Mouse (Mus musculus) spleen, postnatal 36 days (tissue): ENCODE results near the gene Pqlc3.
"Not testable (repeated sequence)": the region's sequence is repeated elsewhere in the genome, so short reads cannot be mapped to it uniquely, and the experiment has no call there.

Experiments
- DNase-seq, 2 experiments: peaks; one replicate each; pipeline ENCODE4 v3.0.0; 2022; ENCODE audit warnings: low spot score in 2 of 2, mixed read lengths in 1 of 2

The Pqlc3 gene

GRCm38 (mm10) chr12:16999739-17000497 lies at the start of gene Pqlc3:
Gene Pqlc3 (minus strand): TSS chr12:17000408.
- DNase-seq, result peak; percentile 92 to 94

GRCm38 (mm10) chr12:17049796-17050195 lies 49.6 kb upstream of the Pqlc3 start:
- DNase-seq, result no peak

GRCm38 (mm10) chr12:17048979-17049612 lies 48.9 kb upstream of the Pqlc3 start:
- no peak for DNase-seq

GRCm38 (mm10) chr12:17043311-17043710 lies 43.1 kb upstream of the Pqlc3 start:
- DNase-seq, result no peak

- DNase-seq, result no peak
Observed at GRCm38 (mm10) chr12:17040567-17040966, 40.4 kb upstream of the Pqlc3 start.

GRCm38 (mm10) chr12:17039415-17039814 lies 39.2 kb upstream of the Pqlc3 start:
- no peak for DNase-seq

GRCm38 (mm10) chr12:17038246-17038645 lies 38.0 kb upstream of the Pqlc3 start:
- DNase-seq, result no peak

GRCm38 (mm10) chr12:17037053-17037610 lies 36.9 kb upstream of the Pqlc3 start:
- no peak for DNase-seq

- DNase-seq, result no peak
Observed at GRCm38 (mm10) chr12:17036532-17036931, 36.3 kb upstream of the Pqlc3 start.

GRCm38 (mm10) chr12:17035128-17035527 lies 34.9 kb upstream of the Pqlc3 start:
- DNase-seq, result peak; percentile 38 to 50

GRCm38 (mm10) chr12:17034671-17035070 lies 34.5 kb upstream of the Pqlc3 start:
- no peak for DNase-seq

- peak in 1 of 2 experiments; percentile 19 for DNase-seq
Observed at GRCm38 (mm10) chr12:17033464-17033841, 33.2 kb upstream of the Pqlc3 start.

- peak; percentile 50 to 52 for DNase-seq
Observed at GRCm38 (mm10) chr12:17032694-17033463, 32.7 kb upstream of the Pqlc3 start.

- peak; percentile 25 to 47 for DNase-seq
Observed at GRCm38 (mm10) chr12:17024554-17025110, 24.4 kb upstream of the Pqlc3 start.

- no peak for DNase-seq
Observed at GRCm38 (mm10) chr12:17022145-17022544, 21.9 kb upstream of the Pqlc3 start.

- not testable (repeated sequence) for DNase-seq
Observed at GRCm38 (mm10) chr12:17021125-17021524, 20.9 kb upstream of the Pqlc3 start.

GRCm38 (mm10) chr12:17018468-17018867 lies 18.3 kb upstream of the Pqlc3 start:
- DNase-seq, result peak; percentile 19 to 51

GRCm38 (mm10) chr12:17015711-17016110 lies 15.5 kb upstream of the Pqlc3 start:
- DNase-seq, result no peak

GRCm38 (mm10) chr12:17012067-17012899 lies 12.1 kb upstream of the Pqlc3 start:
- no peak for DNase-seq

- DNase-seq, result peak; percentile 69 to 74
Observed at GRCm38 (mm10) chr12:17011100-17011870, 11.1 kb upstream of the Pqlc3 start, which contains the start of gene 2410004P03Rik. Gene 2410004P03Rik (minus strand): TSS chr12:17011727.
